Mouse (Mus musculus): ENCODE results near the gene Cemip.

- TF ChIP-seq CTCF (IDR thresholded peaks at IDR 0.05) = no peak
- no peak for TF ChIP-seq EP300 (IDR thresholded peaks at IDR 0.05; ENCODE audit: insufficient read depth, low read depth, low read length)
Measured at GRCm38 (mm10) chr7:83889383-83889782, 196.9 kb downstream of the Cemip start.
